Mouse (Mus musculus) MEL (cell line): ENCODE measurements around the gene Prim2. TPM values are rescaled to one million over a fixed set of nuclear protein-coding genes. Genes with fewer than 3 reads are reported as not detected.

Experiments
- DNase-seq: peaks from one replicate; pipeline ENCODE4 v3.0.0; 2011; ENCODE audit warnings: low read depth, low spot score
- H3K27ac ChIP-seq: 2 replicates; pipeline ENCODE4 v1.5.1; 2012; ENCODE audit warnings: low read depth, mild to moderate bottlenecking, control low read depth, low read length, moderate library complexity; ENCODE audit not compliant: control insufficient read depth
- H3K27me3 ChIP-seq, 2 experiments: fragments of 150-350 bp in 1 of 2; sonication (generic) in 1 of 2; 2 replicates each; pipeline ENCODE4 v1.6.1; 2012; ENCODE audit warnings: low read length in 2 of 2, mild to moderate bottlenecking in 2 of 2, improper control_type of control experiment in 1 of 2, moderate library complexity in 1 of 2; ENCODE audit not compliant: insufficient read depth in 2 of 2, control insufficient read depth in 1 of 2
- H3K36me3 ChIP-seq, 2 experiments: 2 replicates each; pipeline ENCODE4 v1.6.1; 2012 to 2014; ENCODE audit warnings: low read length in 2 of 2, improper control_type of control experiment in 1 of 2, inconsistent platforms in 1 of 2, mild to moderate bottlenecking in 1 of 2; ENCODE audit not compliant: insufficient read depth in 2 of 2, control insufficient read depth in 1 of 2
- H3K4me1 ChIP-seq, 2 experiments: fragments of 150-350 bp in 1 of 2; sonication (generic) in 1 of 2; 2 replicates each; pipeline ENCODE4 v1.6.1; 2012; ENCODE audit warnings: low read length in 2 of 2, improper control_type of control experiment in 1 of 2, mild to moderate bottlenecking in 1 of 2; ENCODE audit not compliant: insufficient read depth in 2 of 2, control insufficient read depth in 1 of 2
- H3K4me3 ChIP-seq, 2 experiments: fragments of 150-350 bp in 1 of 2; sonication (generic) in 1 of 2; 2 replicates each; pipeline ENCODE4 v1.5.1; 2012; ENCODE audit warnings: low read depth in 2 of 2, low read length in 2 of 2, mild to moderate bottlenecking in 2 of 2, moderate library complexity in 2 of 2, control low read depth in 1 of 2, improper control_type of control experiment in 1 of 2; ENCODE audit not compliant: control insufficient read depth in 1 of 2, insufficient read depth in 1 of 2
- H3K79me2 ChIP-seq: 2 replicates; pipeline ENCODE4 v1.6.1; 2012; ENCODE audit warnings: mild to moderate bottlenecking, low read length, moderate library complexity; ENCODE audit not compliant: control insufficient read depth, poor library complexity, insufficient read depth
- H3K9ac ChIP-seq: 2 replicates; pipeline ENCODE4 v1.6.1; 2012; ENCODE audit warnings: low read depth, mild to moderate bottlenecking, control low read depth, low read length, moderate library complexity; ENCODE audit not compliant: control insufficient read depth, poor library complexity, severe bottlenecking
- H3K9me3 ChIP-seq: fragments of 150-350 bp; sonication (generic); replicated peaks from 2 replicates; pipeline ENCODE4 v1.6.1; 2012; ENCODE audit warnings: mild to moderate bottlenecking, low read length, improper control_type of control experiment, moderate library complexity; ENCODE audit not compliant: insufficient read depth
- CHD2 ChIP-seq: IDR thresholded peaks from 2 replicates; pipeline ENCODE4 v1.6.1; 2011; ENCODE audit warnings: low read length, improper control_type of control experiment
- CTCF ChIP-seq, 3 experiments: IDR thresholded peaks in 2 of 3; conservative IDR thresholded peaks in 1 of 3; 2 replicates each; pipeline ENCODE4 v1.5.1; 2011 to 2012; ENCODE audit warnings: low read length in 3 of 3, low read depth in 2 of 3, mild to moderate bottlenecking in 2 of 3, improper control_type of control experiment in 1 of 3, inconsistent platforms in 1 of 3, mixed read lengths in 1 of 3, moderate library complexity in 1 of 3; ENCODE audit not compliant: control insufficient read depth in 1 of 3, insufficient read depth in 1 of 3, poor library complexity in 1 of 3, severe bottlenecking in 1 of 3
- ELF1 ChIP-seq: IDR thresholded peaks from 2 replicates; pipeline ENCODE4 v1.6.1; 2014; ENCODE audit warnings: low read depth, mild to moderate bottlenecking, inconsistent platforms, low read length, improper control_type of control experiment, moderate library complexity
- ETS1 ChIP-seq: IDR thresholded peaks from 2 replicates; pipeline ENCODE4 v1.6.1; 2012; ENCODE audit warnings: low read depth, mild to moderate bottlenecking, inconsistent platforms, low read length, improper control_type of control experiment, moderate library complexity
- GABPA ChIP-seq: IDR thresholded peaks from 2 replicates; pipeline ENCODE4 v1.6.1; 2012; ENCODE audit warnings: low read depth, mild to moderate bottlenecking, inconsistent platforms, low read length, improper control_type of control experiment, moderate library complexity
- GATA1 ChIP-seq: IDR thresholded peaks from 2 replicates; pipeline ENCODE4 v1.6.1; 2011; ENCODE audit warnings: low read depth, low read length, improper control_type of control experiment
- HCFC1 ChIP-seq: IDR thresholded peaks from 2 replicates; pipeline ENCODE4 v1.6.1; 2012; ENCODE audit warnings: low read depth, mild to moderate bottlenecking, inconsistent platforms, low read length, improper control_type of control experiment, moderate library complexity
- JUND ChIP-seq: IDR thresholded peaks from 2 replicates; pipeline ENCODE4 v1.6.1; 2011; ENCODE audit warnings: low read depth, mild to moderate bottlenecking, improper control_type of control experiment, low read length
- MAFK ChIP-seq: IDR thresholded peaks from 2 replicates; pipeline ENCODE4 v1.6.1; 2011; ENCODE audit warnings: low read depth, mild to moderate bottlenecking, low read length, improper control_type of control experiment, borderline replicate concordance
- MAX ChIP-seq: IDR thresholded peaks from 2 replicates; pipeline ENCODE4 v1.6.1; 2011; ENCODE audit warnings: low read length, improper control_type of control experiment
- MAZ ChIP-seq: IDR thresholded peaks from 2 replicates; pipeline ENCODE4 v1.6.1; 2012; ENCODE audit warnings: low read depth, mild to moderate bottlenecking, inconsistent platforms, low read length, improper control_type of control experiment
- MEF2A ChIP-seq: IDR thresholded peaks from 2 replicates; pipeline ENCODE4 v1.6.1; 2014; ENCODE audit warnings: low read depth, mild to moderate bottlenecking, inconsistent platforms, low read length, improper control_type of control experiment; ENCODE audit not compliant: poor library complexity, insufficient replicate concordance, severe bottlenecking; ENCODE audit errors: extremely low read depth
- MXI1 ChIP-seq: IDR thresholded peaks from 2 replicates; pipeline ENCODE4 v1.6.1; 2011; ENCODE audit warnings: mild to moderate bottlenecking, low read depth, low read length, improper control_type of control experiment
- MYB ChIP-seq: IDR thresholded peaks from 2 replicates; pipeline ENCODE4 v1.6.1; 2011; ENCODE audit warnings: mild to moderate bottlenecking, low read depth, low read length, improper control_type of control experiment
- NELFE ChIP-seq: IDR thresholded peaks from 2 replicates; pipeline ENCODE4 v1.6.1; 2011; ENCODE audit warnings: low read depth, low read length, improper control_type of control experiment
- POLR2A ChIP-seq, 2 experiments: IDR thresholded peaks; 2 replicates each; pipeline ENCODE4 v1.6.1; 2011 to 2012; ENCODE audit warnings: low read length in 2 of 2, mild to moderate bottlenecking in 2 of 2, control low read depth in 1 of 2, improper control_type of control experiment in 1 of 2, low read depth in 1 of 2, moderate library complexity in 1 of 2; ENCODE audit not compliant: control insufficient read depth in 1 of 2, insufficient read depth in 1 of 2, poor library complexity in 1 of 2
- POLR2AphosphoS2 ChIP-seq: IDR thresholded peaks from 2 replicates; pipeline ENCODE4 v1.6.1; 2011; ENCODE audit warnings: low read length, improper control_type of control experiment
- RAD21 ChIP-seq: IDR thresholded peaks from 2 replicates; pipeline ENCODE4 v1.6.1; 2011; ENCODE audit warnings: mild to moderate bottlenecking, low read depth, low read length, improper control_type of control experiment
- RCOR1 ChIP-seq: IDR thresholded peaks from 2 replicates; pipeline ENCODE4 v1.6.1; 2012; ENCODE audit warnings: low read depth, mild to moderate bottlenecking, inconsistent platforms, low read length, improper control_type of control experiment
- SIN3A ChIP-seq: IDR thresholded peaks from 2 replicates; pipeline ENCODE4 v1.6.1; 2012; ENCODE audit warnings: low read length, improper control_type of control experiment, inconsistent platforms
- TBP ChIP-seq: IDR thresholded peaks from 2 replicates; pipeline ENCODE4 v1.8.0; 2011; ENCODE audit warnings: low read depth, low read length, improper control_type of control experiment
- TCF12 ChIP-seq: IDR thresholded peaks from 2 replicates; pipeline ENCODE4 v1.6.1; 2014; ENCODE audit warnings: low read depth, mild to moderate bottlenecking, inconsistent platforms, low read length, improper control_type of control experiment, moderate library complexity
- UBTF ChIP-seq: IDR thresholded peaks from 2 replicates; pipeline ENCODE4 v1.6.1; 2012; ENCODE audit warnings: low read depth, mild to moderate bottlenecking, inconsistent platforms, low read length, improper control_type of control experiment, moderate library complexity, borderline replicate concordance; ENCODE audit not compliant: insufficient read depth
- ZKSCAN1 ChIP-seq: IDR thresholded peaks from 2 replicates; pipeline ENCODE4 v1.6.1; 2012; ENCODE audit warnings: low read depth, mild to moderate bottlenecking, inconsistent platforms, low read length, improper control_type of control experiment, moderate library complexity
- ZMIZ1 ChIP-seq: IDR thresholded peaks from 2 replicates; pipeline ENCODE4 v1.6.1; 2012; ENCODE audit warnings: low read depth, mild to moderate bottlenecking, inconsistent platforms, low read length, improper control_type of control experiment, moderate library complexity
- ZNF384 ChIP-seq: IDR thresholded peaks from 2 replicates; pipeline ENCODE4 v1.6.1; 2012; ENCODE audit warnings: low read depth, mild to moderate bottlenecking, inconsistent platforms, low read length, improper control_type of control experiment
- polyA plus RNA-seq, 2 experiments: library from polyadenylated mRNA; stranded (reverse) in 1 of 2; unstranded in 1 of 2; fragments of >175 nt in 1 of 2; fragments of >200 nt in 1 of 2; gene quantifications; 2 replicates each; pipeline versions ENCODE4 v1.2.1 to v1.2.4; 2012; ENCODE audit warnings: low replicate concordance in 2 of 2, low read depth in 1 of 2; ENCODE audit not compliant: insufficient read length in 2 of 2, insufficient read depth in 1 of 2, missing spikeins in 1 of 2
- total RNA-seq: library from RNA; depleted of rRNA; stranded (reverse); fragments of 300-350 nt; gene quantifications from 2 replicates; pipeline ENCODE4 v1.2.3, GENCODE M21; 2012

Prim2 gene
- total and polyA plus RNA-seq, 3 experiments = 36.1 to 48.9 TPM; not detected in 1

GRCm38 (mm10) chr1:33523223-33523622 lies 146.4 kb downstream of the Prim2 start:
- TF ChIP-seq MEF2A = no peak
- TF ChIP-seq ELF1 = no peak
- no peak for TF ChIP-seq ZMIZ1
- no peak for TF ChIP-seq HCFC1
- TF ChIP-seq TCF12 = no peak
- TF ChIP-seq SIN3A = no peak
- no peak for TF ChIP-seq ZNF384
- no peak for TF ChIP-seq RAD21
- TF ChIP-seq POLR2AphosphoS2 = no peak
- TF ChIP-seq MXI1 = no peak
- TF ChIP-seq MAZ = no peak
- TF ChIP-seq ZKSCAN1 = no peak
- TF ChIP-seq CHD2 = no peak
- no peak for TF ChIP-seq GABPA
- no peak for TF ChIP-seq MYB
- no peak for TF ChIP-seq MAFK
- no peak for TF ChIP-seq JUND
- no peak for TF ChIP-seq CTCF (IDR thresholded peaks at IDR 0.05 in 2 of 3, conservative IDR thresholded peaks at IDR 0.05 in 1 of 3; ENCODE audit: control insufficient read depth in 1 of 3, insufficient read depth in 1 of 3, low read depth in 2 of 3, low read length in 3 of 3, poor library complexity in 1 of 3, severe bottlenecking in 1 of 3)
- TF ChIP-seq, all 39 proteins: peak for 0
- H3K9me3 ChIP-seq = no peaks in the 10 kb centered on the region
- no peaks in the 10 kb centered on the region; a peak in 3 of 4 replicates for H3K36me3 ChIP-seq
- H3K79me2 ChIP-seq = no peaks in the 10 kb centered on the region
- H3K9ac ChIP-seq = no peak overlapping the region
- no peak overlapping the region for H3K4me3 ChIP-seq
- no peaks in the 10 kb centered on the region for H3K4me1 ChIP-seq
- no peaks in the 10 kb centered on the region for H3K27me3 ChIP-seq
- DNase-seq = no peak
- no peak overlapping the region for H3K27ac ChIP-seq

- no peaks in the 10 kb centered on the region for H3K4me1 ChIP-seq
- no peaks in the 10 kb centered on the region for H3K9me3 ChIP-seq
- H3K4me3 ChIP-seq = no peak overlapping the region
- no peak for DNase-seq
- TF ChIP-seq NELFE (no peak), TBP (no peak), MYB (no peak), RCOR1 (no peak), UBTF (no peak), ETS1 (no peak), MAX (no peak), HCFC1 (no peak), MAFK (no peak), GATA1 (no peak), ZMIZ1 (no peak), POLR2A (IDR thresholded peaks at IDR 0.05; ENCODE audit: control insufficient read depth in 1 of 2, insufficient read depth in 1 of 2, low read depth in 1 of 2, low read length in 2 of 2, poor library complexity in 1 of 2) (no peak), CHD2 (no peak)
- no peak overlapping the region for H3K9ac ChIP-seq
- no peaks in the 10 kb centered on the region for H3K79me2 ChIP-seq
- no peaks in the 10 kb centered on the region for H3K27me3 ChIP-seq
- no peaks in the 10 kb centered on the region; a peak in 1 of 4 replicates for H3K36me3 ChIP-seq
- H3K27ac ChIP-seq = no peak overlapping the region
These were observed 154.5 kb downstream of the Prim2 start for GRCm38 (mm10) chr1:33515124-33515523.
